Mouse (Mus musculus) bone marrow macrophage, adult 2 months (primary cell): ENCODE results near the gene 4933405L10Rik.

ENCODE experiments used
- CTCF ChIP-seq: IDR thresholded peaks from 2 replicates; pipeline ENCODE4 v1.5.1; 2012; ENCODE audit warnings: low read depth, mild to moderate bottlenecking, low read length, moderate library complexity
- POLR2A ChIP-seq: IDR thresholded peaks from 2 replicates; pipeline ENCODE4 v1.6.1; 2012; ENCODE audit warnings: mild to moderate bottlenecking, low read depth, low read length, borderline replicate concordance

DNA sequence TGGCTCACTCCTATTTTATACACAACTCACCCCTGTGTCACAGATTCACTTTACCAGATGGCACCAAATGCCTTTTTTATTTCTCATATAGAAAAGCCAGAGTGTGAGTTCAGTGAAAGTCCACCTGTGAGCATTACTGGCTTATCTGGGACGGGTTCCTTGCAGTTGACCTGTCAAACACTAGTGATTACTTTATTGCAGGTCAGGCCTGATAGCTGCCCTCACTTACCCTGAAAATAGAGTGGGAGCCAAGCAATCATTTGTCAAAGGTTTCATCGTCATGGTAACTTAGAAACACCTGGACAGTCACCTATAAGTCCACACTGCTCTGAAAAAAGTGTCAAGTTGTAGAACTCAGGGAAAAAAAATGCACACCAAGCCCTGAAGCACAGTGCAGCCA is 47.2 kb downstream of the 4933405L10Rik start:
- TF ChIP-seq CTCF (no peak), POLR2A (no peak)
